21 mouse cellular contexts compared by ENCODE assay signal in the genomic region with DNA sequence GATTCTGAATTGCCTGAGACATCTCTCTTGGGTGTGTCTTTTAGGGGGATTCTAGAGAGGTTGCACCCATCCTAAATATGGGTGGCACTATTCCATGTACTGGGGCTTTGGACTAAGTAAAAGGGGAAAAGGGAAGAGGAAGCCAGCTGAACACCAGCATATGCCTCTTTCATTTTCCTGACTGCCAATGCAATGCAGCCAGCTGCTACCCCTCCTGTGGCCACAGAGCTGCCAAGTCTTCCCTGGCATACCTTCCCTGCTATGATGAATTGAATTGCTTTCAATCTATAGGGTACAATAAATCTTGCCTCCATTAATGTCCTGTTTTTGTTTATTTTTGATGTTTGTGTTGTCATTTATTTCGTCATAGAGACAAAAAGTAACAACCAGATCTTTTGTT. TPM values are rescaled to one million over a fixed set of nuclear protein-coding genes. Genes with fewer than 3 reads are reported as not detected.
DNase-seq lines count a peak whose midpoint lies in the region; ATAC-seq and TF ChIP-seq lines count a peak whose summit lies in the region.
"Had no signal": no experiment of that assay in that cellular context is flagged by ENCODE, and none has a peak within 500 bp of the region (broad histone marks: within the 10 kb centered on the region; RNA-seq: fewer than 3 reads in every experiment).

No protein-coding gene starts in this region.

- no peak overlapping the region for H3K4me2 ChIP-seq in midbrain, postnatal 0 days (ENCODE audit: low read depth, low read length, poor library complexity, severe bottlenecking)
- H3K4me2 ChIP-seq in midbrain, embryonic 15.5 days = no peak overlapping the region
- H3K4me2 ChIP-seq: heart, embryonic 15.5 days; intestine, embryonic 15.5 days; midbrain, embryonic 13.5 days had no signal

- ATAC-seq in midbrain, postnatal 0 days (ENCODE audit: low FRiP score) = no peak
- no peak for ATAC-seq in midbrain, embryonic 15.5 days (replicated peaks)
- ATAC-seq: CD4-positive, CD25-positive, alpha-beta regulatory T cell, adult 4 months; intestine, embryonic 15.5 days; midbrain, embryonic 13.5 days had no signal

- H3K4me3 ChIP-seq in midbrain, postnatal 0 days (ENCODE audit: low read depth, low read length) = no peak overlapping the region
- H3K4me3 ChIP-seq in midbrain, embryonic 15.5 days = no peak overlapping the region
- no peak overlapping the region for H3K4me3 ChIP-seq in cerebellum, adult 2 months (replicated peaks; ENCODE audit: insufficient read depth, low read depth, low read length)
- H3K4me3 ChIP-seq: embryonic facial prominence, embryonic 10.5 days; erythroblast, embryonic 14.5 days; heart, embryonic 15.5 days; intestine, embryonic 15.5 days; midbrain, embryonic 13.5 days had no signal

- no peak overlapping the region for H3K27ac ChIP-seq in midbrain, postnatal 0 days (ENCODE audit: low read depth, low read length)
- no peak overlapping the region for H3K27ac ChIP-seq in midbrain, embryonic 15.5 days
- H3K27ac ChIP-seq in cerebellum, adult 2 months (ENCODE audit: insufficient read depth, low read length) = no peak overlapping the region
- H3K27ac ChIP-seq: embryonic facial prominence, embryonic 10.5 days; heart, embryonic 15.5 days; intestine, embryonic 15.5 days; macrophage; midbrain, embryonic 13.5 days had no signal

- peak; percentile 14 for DNase-seq in midbrain, postnatal 0 days (ENCODE audit: low spot score)
- peak; percentile 37 to 58 for DNase-seq in cerebellum, adult 2 months
- DNase-seq in cerebellum, postnatal 36 days = peak; percentile 20 to 40
- peak; percentile 16 to 26 for DNase-seq in layer of hippocampus, postnatal 36 days
- DNase-seq in thymus, postnatal 14 days = no peak
- DNase-seq in lung, postnatal 36 days = no peak
- DNase-seq: adrenal gland, postnatal 14 days; heart, adult 11 months; kidney, postnatal 10 days; right cerebral cortex, postnatal 14 days; thymus, adult 18-20 months had no signal

- no peaks in the 10 kb centered on the region for H3K9me3 ChIP-seq in midbrain, postnatal 0 days (ENCODE audit: low read length)
- no peaks in the 10 kb centered on the region for H3K9me3 ChIP-seq in midbrain, embryonic 15.5 days
- H3K9me3 ChIP-seq: embryonic facial prominence, embryonic 10.5 days; heart, embryonic 15.5 days; intestine, embryonic 15.5 days; midbrain, embryonic 13.5 days had no signal

- WGBS in midbrain, postnatal 0 days = 52% methylated on average over 1 of the region's 1 CpGs
- 56% methylated on average over 1 of the region's 1 CpGs for WGBS in midbrain, embryonic 15.5 days
- 55% methylated on average over 1 of the region's 1 CpGs for WGBS in cerebellum, adult 2 months

- no peak for TF ChIP-seq CTCF in midbrain, postnatal 0 days (IDR thresholded peaks at IDR 0.05)
- no peak for TF ChIP-seq CTCF in cerebellum, adult 2 months (IDR thresholded peaks at IDR 0.05; ENCODE audit: borderline replicate concordance, insufficient read depth, low read depth, low read length)

- no peak for TF ChIP-seq POLR2A in cerebellum, adult 2 months (IDR thresholded peaks at IDR 0.05; ENCODE audit: borderline replicate concordance, insufficient read depth, low read length)

- no peaks in the 10 kb centered on the region for H3K27me3 ChIP-seq in midbrain, postnatal 0 days (ENCODE audit: insufficient read depth, low read length)
- H3K27me3 ChIP-seq in midbrain, embryonic 15.5 days (replicated peaks) = no peaks in the 10 kb centered on the region
- no peaks in the 10 kb centered on the region for H3K27me3 ChIP-seq in cerebellum, adult 2 months (ENCODE audit: control insufficient read depth, insufficient read depth, low read length)
- H3K27me3 ChIP-seq: heart, embryonic 15.5 days; intestine, embryonic 15.5 days; midbrain, embryonic 13.5 days had no signal

- no peak overlapping the region for H3K9ac ChIP-seq in midbrain, postnatal 0 days (replicated peaks; ENCODE audit: low read length, poor library complexity, severe bottlenecking)
- H3K9ac ChIP-seq in midbrain, embryonic 15.5 days = no peak overlapping the region
- H3K9ac ChIP-seq: heart, embryonic 15.5 days; intestine, embryonic 15.5 days; midbrain, embryonic 13.5 days had no signal

- H3K36me3 ChIP-seq in midbrain, postnatal 0 days (ENCODE audit: insufficient read depth, low read length) = no peaks in the 10 kb centered on the region
- no peaks in the 10 kb centered on the region for H3K36me3 ChIP-seq in midbrain, embryonic 15.5 days (replicated peaks)
- H3K36me3 ChIP-seq: embryonic facial prominence, embryonic 10.5 days; heart, embryonic 15.5 days; intestine, embryonic 15.5 days; midbrain, embryonic 13.5 days had no signal

- H3K4me1 ChIP-seq in midbrain, postnatal 0 days (ENCODE audit: insufficient read depth, low read length) = no peaks in the 10 kb centered on the region
- no peaks in the 10 kb centered on the region for H3K4me1 ChIP-seq in midbrain, embryonic 15.5 days
- H3K4me1 ChIP-seq in cerebellum, adult 2 months (ENCODE audit: control insufficient read depth, insufficient read depth, low read length) = no peaks in the 10 kb centered on the region
- H3K4me1 ChIP-seq: embryonic facial prominence, embryonic 10.5 days; heart, embryonic 15.5 days; intestine, embryonic 15.5 days; midbrain, embryonic 13.5 days had no signal

RNA-seq across cellular contexts. Expression of gene 4930578C19Rik, which starts 9.6 kb away (rescaled TPM):
- total RNA-seq in midbrain, postnatal 0 days (2014; rRNA removed) = 0.90 and 2.0 TPM in 2 replicates
- polyA plus RNA-seq in midbrain, postnatal 0 days (2015; fragmentation: Nextera tagmentation; extraction: Ambion mirVana) = 0.47 and 0.90 TPM in 2 replicates
- polyA plus RNA-seq in midbrain, embryonic 15.5 days (2015; fragmentation: Nextera tagmentation; extraction: Ambion mirVana) = 0.66 and 0.92 TPM in 2 replicates
- polyA plus RNA-seq in cerebellum, adult 2 months (2012; rRNA removed) = 1.2 and 1.4 TPM in 2 replicates
- total RNA-seq in layer of hippocampus, postnatal 36 days (2021) = 1 to 10 TPM in 1 of 2 experiments, under 1 TPM in 1; 0.91 to 1.0 TPM
- total RNA-seq: MEL had no signal
- polyA plus RNA-seq: CD4-positive, CD25-positive, alpha-beta regulatory T cell, adult 4 months; erythroblast, embryonic 14.5 days; liver, embryonic 16.5 days; macrophage had no signal

Comparison
In these comparisons a context has a peak if more than half of its experiments do, and no peak if none do; other contexts are left out.
1. DNase-seq: peak in midbrain, postnatal 0 days (single experiment), cerebellum, adult 2 months (2 of 2), cerebellum, postnatal 36 days (2 of 2) and layer of hippocampus, postnatal 36 days (2 of 2); none in thymus, postnatal 14 days (single experiment) and lung, postnatal 36 days (single experiment).